Mouse (Mus musculus): ENCODE measurements around the gene Gstp1. TPM values are rescaled to one million over a fixed set of nuclear protein-coding genes. Genes with fewer than 3 reads are reported as not detected.
A peak's percentile ranks its signal among the peaks of the same experiment; 100 is the strongest.

The Gstp1 gene
- polyA plus RNA-seq, 1 experiment = 88.6 TPM

DNA sequence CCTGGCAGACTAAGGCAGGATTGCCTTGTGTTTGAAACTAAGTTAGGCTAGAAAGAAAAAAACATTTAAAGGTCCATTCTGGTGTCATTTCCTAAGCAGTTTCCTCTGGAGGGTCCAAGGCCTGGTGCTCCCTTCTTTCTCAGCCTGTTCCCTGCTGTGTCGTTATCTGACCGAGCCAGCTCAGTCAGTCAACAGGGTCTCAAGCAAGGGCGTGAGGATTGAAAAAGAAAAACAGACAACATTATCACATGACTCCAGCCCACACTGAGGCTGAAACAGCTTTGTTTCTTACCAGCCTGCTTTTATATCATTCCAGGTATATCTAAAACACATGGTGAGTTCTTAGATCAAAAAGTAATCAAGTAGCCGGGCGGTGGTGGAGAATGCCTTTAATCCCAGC is 22.1 kb downstream of the Gstp1 start:
- Histone ChIP-seq H3K27me3 (ENCODE audit: control insufficient read depth, insufficient read depth, low read length) (no peaks in the 10 kb centered on the region), H3K4me1 (ENCODE audit: control insufficient read depth, insufficient read depth, low read length) (peaks cover 7% of the 10 kb centered on the region), H3K36me3 (ENCODE audit: control insufficient read depth, insufficient read depth, low read length) (no peaks in the 10 kb centered on the region), H3K27ac (ENCODE audit: control insufficient read depth, insufficient read depth, low read depth, low read length) (no peak overlapping the region), H3K4me3 (ENCODE audit: control insufficient read depth, low read depth, low read length) (no peak overlapping the region)
- no peak for TF ChIP-seq POLR2A (IDR thresholded peaks at IDR 0.05; ENCODE audit: control insufficient read depth, low read depth, low read length)
- no peak for TF ChIP-seq CTCF (IDR thresholded peaks at IDR 0.05; ENCODE audit: control insufficient read depth, insufficient read depth, insufficient replicate concordance, low read depth, low read length)

DNA sequence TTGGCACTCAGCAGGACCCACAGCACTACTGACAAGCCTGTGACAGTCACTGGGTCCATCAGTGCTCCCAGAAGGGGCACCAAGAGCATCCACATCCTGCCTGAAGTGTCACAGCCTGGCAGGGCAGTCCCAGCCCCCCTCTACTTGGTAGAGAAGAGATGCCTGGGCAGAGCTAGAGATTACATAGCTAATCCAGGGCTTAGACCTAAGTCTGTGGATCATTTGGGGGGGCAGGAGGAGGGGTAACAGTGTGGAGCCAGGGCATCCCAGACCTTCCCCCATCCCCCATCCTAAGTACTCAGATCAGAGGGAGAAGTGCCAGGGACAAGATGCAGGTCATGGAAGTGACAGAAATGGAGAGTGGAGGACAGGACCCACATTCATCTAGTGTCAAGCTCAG is 23.0 kb downstream of the Gstp1 start:
- H3K27me3 ChIP-seq (ENCODE audit: control insufficient read depth, insufficient read depth, low read length) = no peaks in the 10 kb centered on the region
- no peak overlapping the region for H3K27ac ChIP-seq (ENCODE audit: control insufficient read depth, insufficient read depth, low read depth, low read length)
- H3K4me3 ChIP-seq (ENCODE audit: control insufficient read depth, low read depth, low read length) = no peak overlapping the region
- no peaks in the 10 kb centered on the region for H3K36me3 ChIP-seq (ENCODE audit: control insufficient read depth, insufficient read depth, low read length)
- H3K4me1 ChIP-seq (ENCODE audit: control insufficient read depth, insufficient read depth, low read length) = peaks cover 7% of the 10 kb centered on the region
- TF ChIP-seq CTCF (IDR thresholded peaks at IDR 0.05; ENCODE audit: control insufficient read depth, insufficient read depth, insufficient replicate concordance, low read depth, low read length) (no peak), POLR2A (IDR thresholded peaks at IDR 0.05; ENCODE audit: control insufficient read depth, low read depth, low read length) (no peak)

DNA sequence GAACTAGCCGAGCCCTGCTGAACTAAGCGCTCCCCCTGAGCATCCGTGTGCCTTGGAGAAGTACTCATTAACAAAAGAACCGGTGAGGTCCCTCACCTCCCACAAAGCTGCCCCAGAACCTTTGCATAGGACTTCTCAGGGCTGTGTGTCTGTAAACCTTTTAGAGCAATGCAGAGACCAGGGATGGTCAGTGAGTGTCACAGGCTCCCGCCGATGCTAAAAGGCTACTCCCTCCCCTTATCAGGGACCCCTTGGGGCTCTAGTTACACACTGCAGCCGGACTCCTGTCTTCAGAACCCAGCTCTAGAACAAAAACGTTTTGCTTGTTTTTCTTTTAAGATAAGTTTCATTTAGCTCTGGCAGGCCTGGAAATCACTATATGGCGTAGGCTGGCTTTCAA is 24.7 kb downstream of the Gstp1 start:
- H3K4me3 ChIP-seq (ENCODE audit: control insufficient read depth, low read depth, low read length) = peak overlapping the region; percentile 89
- TF ChIP-seq CTCF (IDR thresholded peaks at IDR 0.05; ENCODE audit: control insufficient read depth, insufficient read depth, insufficient replicate concordance, low read depth, low read length) = no peak
- no peak for TF ChIP-seq POLR2A (IDR thresholded peaks at IDR 0.05; ENCODE audit: control insufficient read depth, low read depth, low read length)
- no peaks in the 10 kb centered on the region; the same call in 1 of the 2 replicates for H3K36me3 ChIP-seq (ENCODE audit: control insufficient read depth, insufficient read depth, low read length)
- H3K27me3 ChIP-seq (ENCODE audit: control insufficient read depth, insufficient read depth, low read length) = no peaks in the 10 kb centered on the region
- peaks cover 7% of the 10 kb centered on the region for H3K4me1 ChIP-seq (ENCODE audit: control insufficient read depth, insufficient read depth, low read length)
- H3K27ac ChIP-seq (ENCODE audit: control insufficient read depth, insufficient read depth, low read depth, low read length) = no peak overlapping the region

DNA sequence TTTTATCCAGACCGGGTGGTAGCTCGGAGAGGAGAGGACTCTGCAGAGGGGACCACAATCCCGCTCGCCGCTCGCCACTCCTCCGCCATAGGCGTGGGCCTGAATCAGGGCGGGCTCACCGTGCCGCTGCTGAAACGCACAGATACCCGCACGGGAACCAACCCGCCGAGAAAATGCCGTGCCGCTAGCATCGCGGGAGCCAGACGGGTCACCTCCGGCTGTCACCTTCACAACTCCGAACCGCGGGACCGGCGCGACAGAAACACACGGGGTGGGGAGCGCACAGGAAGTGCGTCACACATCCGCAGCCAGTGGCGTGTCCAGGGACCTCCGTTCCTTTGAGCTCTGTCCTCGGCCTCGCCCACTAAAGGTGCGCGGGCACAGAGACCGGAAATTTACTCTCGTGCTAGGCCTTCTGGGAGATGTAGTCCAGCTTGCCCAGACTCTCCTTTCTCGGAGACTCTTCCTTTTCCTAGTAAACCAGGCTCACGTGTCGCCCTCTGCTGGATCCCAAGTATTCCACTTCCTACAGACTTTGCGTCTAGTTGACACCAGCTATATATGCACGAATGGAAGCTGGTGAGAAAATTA is 25.3 kb downstream of the Gstp1 start, which contains the start of gene Ndufv1:
Gene Ndufv1 (minus strand): TSS at position 375 of the 591 bp plus-strand sequence.
- Histone ChIP-seq H3K27ac (ENCODE audit: control insufficient read depth, insufficient read depth, low read depth, low read length) (peak within 1 kb of the TSS; percentile 25; the same call in 1 of the 2 replicates), H3K36me3 (ENCODE audit: control insufficient read depth, insufficient read depth, low read length) (no peaks in the 10 kb centered on the region; the same call in 1 of the 2 replicates)

DNA sequence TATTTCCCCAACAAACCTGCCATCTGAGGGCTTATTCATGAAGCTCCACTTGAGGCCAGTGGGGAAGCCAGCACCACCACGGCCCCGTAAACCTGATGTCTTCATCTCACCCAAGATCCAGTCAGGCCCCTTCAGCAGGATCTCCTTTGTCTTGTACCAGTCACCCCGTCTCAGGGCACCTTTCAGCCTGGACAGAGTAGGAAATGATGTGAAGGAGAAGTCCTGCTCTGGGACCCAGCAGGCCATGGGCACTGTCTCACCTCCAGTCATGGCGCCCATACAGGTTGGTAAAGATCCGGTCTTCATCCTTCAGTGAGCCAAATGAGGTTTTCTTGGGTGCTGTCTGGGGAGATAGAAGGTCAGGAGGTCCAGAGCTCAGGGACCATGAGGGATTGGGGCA is 26.7 kb downstream of the Gstp1 start:
- TF ChIP-seq POLR2A (IDR thresholded peaks at IDR 0.05; ENCODE audit: control insufficient read depth, low read depth, low read length) (no peak), CTCF (IDR thresholded peaks at IDR 0.05; ENCODE audit: control insufficient read depth, insufficient read depth, insufficient replicate concordance, low read depth, low read length) (no peak)
- no peaks in the 10 kb centered on the region for H3K27me3 ChIP-seq (ENCODE audit: control insufficient read depth, insufficient read depth, low read length)
- H3K36me3 ChIP-seq (ENCODE audit: control insufficient read depth, insufficient read depth, low read length) = no peaks in the 10 kb centered on the region; the same call in none of the 2 replicates
- H3K4me1 ChIP-seq (ENCODE audit: control insufficient read depth, insufficient read depth, low read length) = peaks cover 7% of the 10 kb centered on the region
- H3K4me3 ChIP-seq (ENCODE audit: control insufficient read depth, low read depth, low read length) = no peak overlapping the region
- no peak overlapping the region for H3K27ac ChIP-seq (ENCODE audit: control insufficient read depth, insufficient read depth, low read depth, low read length)

More for the DNA sequence above, 25.3 kb downstream of the Gstp1 start, which contains the start of gene Ndufv1:
- H3K4me3 ChIP-seq (ENCODE audit: control insufficient read depth, low read depth, low read length) = peak within 1 kb of the TSS; percentile 89
- H3K27me3 ChIP-seq (ENCODE audit: control insufficient read depth, insufficient read depth, low read length) = no peaks in the 10 kb centered on the region
- H3K4me1 ChIP-seq (ENCODE audit: control insufficient read depth, insufficient read depth, low read length) = peaks cover 7% of the 10 kb centered on the region
- peak; percentile 28; the same call in 1 of the 2 replicates for TF ChIP-seq CTCF (IDR thresholded peaks at IDR 0.05; ENCODE audit: control insufficient read depth, insufficient read depth, insufficient replicate concordance, low read depth, low read length)
- TF ChIP-seq POLR2A (IDR thresholded peaks at IDR 0.05; ENCODE audit: control insufficient read depth, low read depth, low read length) = peak; percentile 77

DNA sequence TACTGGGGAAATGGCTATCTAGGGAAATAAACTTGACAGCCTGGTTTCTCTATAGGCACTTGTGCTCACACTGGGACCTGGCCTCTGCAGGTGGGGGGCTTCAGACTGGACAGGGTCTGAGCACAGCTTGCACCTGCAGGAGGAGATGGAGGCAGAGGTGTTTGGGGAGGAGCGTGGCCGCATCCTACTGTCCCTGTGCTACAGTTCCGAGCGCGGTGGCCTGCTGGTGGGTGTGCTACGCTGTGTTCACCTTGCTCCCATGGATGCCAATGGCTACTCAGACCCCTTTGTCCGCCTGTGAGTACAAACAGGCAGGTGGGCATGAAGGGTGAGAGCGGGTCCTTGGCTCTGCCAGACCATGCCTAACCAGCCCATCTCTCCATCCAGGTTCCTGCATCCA is 31.8 kb downstream of the Gstp1 start:
- TF ChIP-seq CTCF (IDR thresholded peaks at IDR 0.05; ENCODE audit: control insufficient read depth, insufficient read depth, insufficient replicate concordance, low read depth, low read length) = no peak
- no peak for TF ChIP-seq POLR2A (IDR thresholded peaks at IDR 0.05; ENCODE audit: control insufficient read depth, low read depth, low read length)
- no peak overlapping the region for H3K27ac ChIP-seq (ENCODE audit: control insufficient read depth, insufficient read depth, low read depth, low read length)
- H3K4me3 ChIP-seq (ENCODE audit: control insufficient read depth, low read depth, low read length) = no peak overlapping the region
- H3K27me3 ChIP-seq (ENCODE audit: control insufficient read depth, insufficient read depth, low read length) = no peaks in the 10 kb centered on the region
- H3K4me1 ChIP-seq (ENCODE audit: control insufficient read depth, insufficient read depth, low read length) = peaks cover 3% of the 10 kb centered on the region
- no peaks in the 10 kb centered on the region; the same call in none of the 2 replicates for H3K36me3 ChIP-seq (ENCODE audit: control insufficient read depth, insufficient read depth, low read length)

DNA sequence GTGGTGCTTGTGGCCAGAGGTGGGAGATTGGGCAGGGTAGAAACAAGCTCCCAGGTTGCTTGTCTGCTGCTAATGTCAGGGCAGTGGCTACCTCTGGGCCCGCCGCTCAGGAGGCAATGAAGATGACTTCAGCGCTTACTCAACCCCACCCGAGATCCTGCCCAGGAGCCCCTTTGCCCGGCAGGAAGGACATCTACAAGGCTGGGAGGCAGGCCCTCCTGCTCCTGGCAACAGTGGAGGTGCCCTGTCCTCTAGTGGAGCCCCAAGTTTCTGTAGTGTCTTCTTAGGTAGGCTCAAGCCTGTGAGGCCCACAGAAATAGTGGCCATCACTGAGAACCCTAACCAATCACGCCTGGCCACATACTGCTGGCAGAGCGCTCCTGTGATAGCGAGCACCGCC is 32.7 kb downstream of the Gstp1 start:
- TF ChIP-seq POLR2A (IDR thresholded peaks at IDR 0.05; ENCODE audit: control insufficient read depth, low read depth, low read length) = no peak
- TF ChIP-seq CTCF (IDR thresholded peaks at IDR 0.05; ENCODE audit: control insufficient read depth, insufficient read depth, insufficient replicate concordance, low read depth, low read length) = no peak
- Histone ChIP-seq H3K27ac (ENCODE audit: control insufficient read depth, insufficient read depth, low read depth, low read length) (no peak overlapping the region), H3K27me3 (ENCODE audit: control insufficient read depth, insufficient read depth, low read length) (no peaks in the 10 kb centered on the region), H3K36me3 (ENCODE audit: control insufficient read depth, insufficient read depth, low read length) (no peaks in the 10 kb centered on the region; the same call in none of the 2 replicates), H3K4me3 (ENCODE audit: control insufficient read depth, low read depth, low read length) (no peak overlapping the region), H3K4me1 (ENCODE audit: control insufficient read depth, insufficient read depth, low read length) (peaks cover 8% of the 10 kb centered on the region)
